Mouse (Mus musculus) cerebellum, postnatal 25 days (tissue): ENCODE measurements around the gene Urod.
A peak's percentile ranks its signal among the peaks of the same experiment; 100 is the strongest.

ENCODE experiments used
- DNase-seq, 2 experiments: peaks; one replicate each; pipeline ENCODE4 v3.0.0; 2021; ENCODE audit warnings: mixed read lengths in 2 of 2

Gene Urod

DNA sequence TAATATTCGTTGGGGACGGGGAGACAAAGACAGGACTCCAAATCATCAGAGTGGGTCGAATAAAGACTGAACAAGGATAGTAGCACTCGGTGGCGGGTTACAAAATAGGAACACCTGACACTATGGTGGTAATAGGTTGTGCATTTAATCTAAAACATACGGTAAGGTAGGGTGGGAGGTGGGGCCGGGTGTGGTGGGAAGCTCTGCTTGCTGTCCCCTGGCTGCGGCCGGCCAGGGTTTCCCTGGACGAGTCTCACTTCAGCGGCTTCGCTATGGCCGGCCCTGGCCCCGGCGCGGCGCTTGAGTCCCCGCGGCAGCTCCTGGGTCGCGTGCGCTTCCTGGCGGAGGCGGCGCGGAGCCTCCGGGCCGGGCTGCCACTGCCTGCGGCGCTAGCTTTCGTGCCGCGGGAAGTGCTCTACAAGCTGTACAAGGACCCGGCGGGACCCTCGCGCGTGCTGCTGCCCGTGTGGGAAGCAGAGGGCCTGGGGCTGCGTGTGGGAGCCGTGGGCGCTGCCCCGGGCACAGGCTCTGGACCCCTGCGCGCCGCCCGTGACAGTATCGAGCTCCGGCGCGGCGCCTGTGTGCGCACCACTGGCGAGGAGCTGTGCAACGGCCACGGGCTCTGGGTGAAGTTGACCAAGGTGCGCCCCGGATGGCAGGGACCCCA, 1.1 kb upstream of the Urod start, which contains the start of gene Hectd3:
Hectd3 (plus strand) TSS at position 187 of the 667 bp plus-strand sequence.
- DNase-seq = peak; percentile 74 to 77

DNA sequence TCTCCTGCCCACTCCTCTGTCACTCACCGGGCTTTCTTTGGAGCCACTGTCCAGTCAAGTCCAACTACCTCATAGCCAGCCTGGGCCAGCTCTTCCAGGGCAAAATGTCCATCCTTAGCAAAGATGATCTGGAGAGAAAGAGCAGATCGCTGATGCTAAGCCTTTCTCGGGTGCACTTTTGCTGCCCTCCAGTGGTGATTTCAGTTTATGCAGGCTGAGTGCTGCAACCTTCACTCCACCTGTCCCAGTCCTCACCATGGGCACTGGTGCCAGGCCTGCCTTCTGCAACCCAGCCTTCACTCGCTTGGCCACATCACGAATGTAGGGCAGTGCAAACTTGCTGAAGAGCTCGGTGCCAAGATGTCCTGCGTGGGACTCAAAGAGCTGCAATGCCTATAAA, 2.8 kb downstream of the Urod start:
- peak; percentile 94 to 95 for DNase-seq

DNA sequence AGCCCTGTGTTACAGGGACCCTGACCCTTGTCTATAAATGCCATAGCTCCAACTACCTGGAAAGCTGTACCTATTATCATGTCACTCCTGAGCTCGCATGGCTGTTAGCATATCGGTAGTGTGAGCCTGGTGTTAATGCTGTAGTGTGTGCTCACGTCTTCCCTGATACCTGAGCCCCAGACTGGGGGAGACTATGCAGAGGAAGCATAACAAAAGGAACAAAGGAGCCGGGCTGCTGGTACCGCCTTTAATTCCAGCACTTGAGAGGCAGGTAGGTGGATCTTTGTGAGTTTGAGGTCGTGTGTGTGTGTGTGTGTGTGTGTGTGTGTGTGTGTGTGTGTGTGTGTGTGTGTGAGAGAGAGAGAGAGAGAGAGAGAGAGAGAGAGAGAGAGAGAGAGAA, 4.5 kb downstream of the Urod start:
- DNase-seq = no peak

DNA sequence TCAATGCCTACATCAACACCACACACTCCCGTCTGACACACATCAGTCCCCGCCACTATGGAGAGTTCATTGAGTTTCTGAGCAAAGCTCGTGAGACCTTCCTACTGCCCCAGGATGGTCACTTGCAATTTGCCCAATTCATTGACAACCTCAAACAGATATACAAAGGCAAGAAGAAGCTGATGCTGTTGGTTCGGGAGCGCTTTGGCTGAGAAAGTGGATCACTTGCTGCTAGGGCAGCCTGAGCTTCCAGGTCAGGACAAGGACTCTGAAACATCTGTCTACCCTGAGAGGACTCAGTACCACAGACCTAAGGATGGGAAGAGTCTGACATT, 7.1 kb downstream of the Urod start:
- no peak for DNase-seq

DNA sequence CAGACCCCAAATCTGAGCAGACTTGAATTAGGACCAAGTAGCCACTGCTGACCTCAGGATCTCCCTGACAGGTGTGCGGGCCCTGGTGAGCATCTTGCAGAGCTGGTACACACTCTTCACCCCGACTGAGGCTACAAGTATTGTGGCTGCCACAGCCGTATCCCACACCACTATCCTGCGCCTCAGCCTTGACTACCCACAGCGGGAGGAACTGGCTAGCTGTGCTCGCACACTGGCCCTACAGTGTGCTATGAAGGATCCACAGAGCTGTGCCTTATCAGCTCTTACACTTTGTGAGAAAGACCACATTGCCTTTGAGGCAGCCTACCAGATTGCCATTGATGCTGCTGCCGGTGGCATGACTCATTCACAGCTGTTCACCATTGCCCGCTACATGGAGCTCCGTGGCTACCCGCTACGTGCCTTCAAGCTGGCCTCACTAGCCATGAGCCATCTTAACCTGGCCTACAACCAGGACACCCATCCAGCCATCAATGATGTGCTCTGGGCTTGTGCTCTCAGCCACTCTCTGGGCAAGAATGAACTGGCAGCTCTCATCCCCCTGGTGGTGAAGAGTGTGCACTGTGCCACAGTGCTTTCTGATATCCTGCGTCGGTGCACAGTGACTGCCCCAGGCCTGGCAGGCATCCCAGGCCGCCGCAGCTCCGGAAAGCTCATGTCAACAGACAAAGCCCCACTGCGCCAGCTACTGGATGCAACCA, 7.7 kb downstream of the Urod start:
- peak; percentile 82 to 88 for DNase-seq

DNA sequence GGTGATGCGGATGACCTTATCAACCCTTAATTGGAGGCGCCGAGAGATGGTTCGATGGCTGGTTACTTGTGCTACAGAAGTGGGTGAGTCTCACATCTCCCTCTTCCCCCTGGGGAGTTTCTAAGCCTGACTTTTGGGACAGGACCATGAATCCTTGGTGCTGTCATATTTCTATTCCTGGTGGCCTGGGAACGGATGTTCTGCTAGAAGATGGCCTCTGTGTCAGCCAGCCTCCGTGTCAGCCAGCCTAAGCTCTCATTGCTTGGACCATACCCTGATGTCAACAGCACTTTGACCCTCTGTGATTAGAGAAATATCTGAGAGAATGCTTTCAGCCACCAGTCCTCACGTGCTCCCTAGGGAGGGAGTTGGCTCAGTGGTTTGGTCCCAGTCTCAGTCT, 8.5 kb downstream of the Urod start:
- no peak for DNase-seq

DNA sequence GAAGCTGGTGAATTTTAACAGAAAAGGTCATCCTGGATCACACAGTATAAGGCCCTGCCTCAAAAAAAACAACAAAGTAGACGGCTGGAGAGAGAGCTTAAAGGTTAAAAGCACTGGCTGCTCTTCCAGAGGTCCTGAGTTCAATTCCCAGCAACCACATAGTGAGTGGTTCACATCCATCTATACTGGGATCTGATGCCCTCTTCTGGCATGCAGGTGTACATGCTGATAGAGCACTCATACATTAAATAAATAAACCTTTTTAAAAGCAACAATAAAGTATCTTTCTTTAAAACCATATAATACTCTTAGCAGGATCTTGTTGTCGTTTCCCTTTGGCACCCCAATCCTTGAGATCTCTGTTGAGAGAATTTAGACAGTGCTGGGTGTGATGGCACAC, 17.7 kb downstream of the Urod start:
- DNase-seq = no peak

DNA sequence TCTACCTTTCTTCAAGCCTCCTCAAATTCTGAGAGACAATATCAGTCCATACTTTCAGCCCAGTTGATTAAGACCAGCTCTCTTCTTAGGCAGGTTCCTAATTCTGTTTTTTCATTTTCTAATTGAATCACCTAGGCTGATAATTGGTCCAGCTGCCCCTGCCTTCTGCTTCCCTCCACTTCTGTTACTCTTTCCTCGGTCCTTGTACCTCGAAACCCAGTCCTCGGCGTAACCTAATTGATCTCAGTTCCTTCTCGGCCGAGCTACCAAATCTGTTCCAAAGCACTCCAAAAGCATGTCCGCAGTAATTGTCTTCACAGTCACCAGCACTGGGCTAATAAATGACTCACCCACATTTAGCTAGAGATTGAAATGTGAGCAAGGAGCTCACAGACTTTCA, 39.3 kb downstream of the Urod start:
- DNase-seq = no peak

DNA sequence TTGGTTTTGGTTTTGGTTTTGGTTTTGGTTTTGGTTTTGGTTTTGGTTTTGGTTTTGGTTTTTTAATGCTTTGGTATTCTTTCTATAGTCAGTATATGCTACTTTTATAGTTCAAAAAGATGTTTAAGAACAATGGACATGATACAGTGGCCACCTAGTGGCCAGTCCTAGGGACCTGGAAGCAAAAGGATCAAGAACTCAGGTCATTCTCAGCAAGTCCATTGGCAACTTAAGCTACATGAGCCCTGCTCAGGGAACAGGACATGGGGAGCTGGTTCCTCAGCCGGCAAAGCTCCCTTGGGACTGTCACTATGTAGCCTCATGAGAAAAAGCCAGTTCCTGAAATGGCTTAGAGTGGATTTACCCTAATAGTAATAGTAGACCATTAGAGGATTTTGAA, 42.6 kb downstream of the Urod start:
- peak in 1 of 2 experiments; percentile 14 for DNase-seq

DNA sequence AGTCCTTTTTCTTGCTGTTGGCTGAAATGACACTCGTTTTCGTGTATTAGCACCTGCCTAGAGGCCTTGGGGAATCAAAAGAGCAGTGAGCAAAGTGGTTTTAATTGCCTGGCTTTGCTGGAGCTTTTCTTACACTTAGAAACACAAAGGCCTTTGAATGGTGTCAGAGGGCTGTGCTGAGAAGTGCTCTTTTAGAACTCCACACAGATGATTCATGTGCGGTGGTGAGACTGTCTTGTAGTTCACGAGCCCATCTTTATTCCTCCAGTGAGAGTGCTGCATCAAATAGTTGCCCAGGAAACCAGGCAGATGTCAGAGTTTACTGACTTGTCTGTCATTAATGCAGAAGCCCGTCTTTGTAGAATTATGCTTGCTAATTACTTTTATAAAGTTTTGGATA, 50.2 kb downstream of the Urod start:
- DNase-seq = no peak

DNA sequence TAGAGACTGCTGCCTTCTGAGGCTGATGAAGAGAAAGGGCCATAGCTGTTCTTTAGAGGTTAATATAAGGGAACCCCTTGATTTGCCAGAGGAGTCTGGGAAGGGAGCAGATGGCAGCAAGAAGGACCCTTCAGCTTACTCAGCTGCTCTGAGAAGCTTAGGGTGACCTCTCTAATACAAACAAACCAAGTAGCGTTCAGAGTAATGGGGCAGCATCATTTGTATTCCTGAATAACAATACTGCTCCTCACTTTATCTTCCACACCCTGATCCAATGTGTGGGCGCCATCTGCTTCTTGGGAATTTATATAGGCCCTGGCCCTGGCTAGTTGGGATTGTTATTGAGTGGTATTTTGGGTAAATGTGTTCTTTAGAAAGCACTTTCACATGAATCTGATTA, 51.5 kb downstream of the Urod start:
- no peak for DNase-seq
